Comparison of ENCODE assay signal across 8 mouse cellular contexts in the genomic region with DNA sequence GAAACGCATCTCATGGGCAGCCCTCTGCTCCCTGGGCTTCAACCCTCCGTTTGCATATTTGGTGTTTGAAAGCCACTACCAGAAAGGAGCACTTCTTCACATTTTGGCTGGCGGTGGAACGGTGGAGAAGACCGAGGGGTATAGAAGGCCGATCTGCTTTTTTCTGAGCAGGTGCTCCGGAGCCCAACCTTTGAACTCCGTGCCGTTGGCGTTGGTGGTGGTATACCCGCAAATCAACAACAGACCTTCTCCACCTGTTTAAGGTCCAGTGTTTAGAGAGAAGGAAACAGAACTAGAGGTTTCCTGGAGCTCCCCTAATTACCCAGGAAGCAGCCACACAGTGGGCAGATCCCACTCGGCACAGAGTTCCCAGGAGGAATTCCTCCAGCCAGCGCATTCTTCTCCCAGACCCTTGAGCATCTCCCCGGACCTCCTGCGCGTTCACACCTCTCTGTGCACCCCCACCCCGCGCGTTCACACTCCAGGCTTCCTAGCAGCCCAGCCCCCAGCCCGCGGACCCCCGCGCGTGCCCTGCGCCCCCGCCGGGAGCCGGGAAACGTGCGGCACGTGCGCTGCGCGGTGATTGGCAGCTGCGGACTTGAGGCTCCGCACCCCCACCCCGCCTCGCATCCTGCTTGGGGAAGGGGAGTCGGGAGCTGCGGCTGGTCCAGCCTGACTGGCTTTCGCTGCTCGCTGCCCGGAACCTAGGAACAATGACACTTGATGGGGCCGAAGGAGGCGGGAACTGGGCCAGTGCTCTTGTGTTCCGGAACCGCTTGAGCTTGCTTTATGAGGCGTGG. TPM values are rescaled to one million over a fixed set of nuclear protein-coding genes. Genes with fewer than 3 reads are reported as not detected.
DNase-seq lines count a peak whose midpoint lies in the region; ATAC-seq and TF ChIP-seq lines count a peak whose summit lies in the region.

No protein-coding gene starts in this region.

- peaks cover 45% of the 10 kb centered on the region for H3K4me1 ChIP-seq in E14TG2a.4 (replicated peaks; ENCODE audit: low read depth, low read length)
- H3K4me1 ChIP-seq in forebrain, embryonic 16.5 days (replicated peaks; ENCODE audit: control insufficient read depth, insufficient read depth, low read length), result peaks cover 17% of the 10 kb centered on the region
- H3K4me1 ChIP-seq in lung, adult 2 months (ENCODE audit: control insufficient read depth, insufficient read depth, low read length), result peaks cover 6% of the 10 kb centered on the region; the same call in 1 of the 2 replicates
- peaks cover 21% of the 10 kb centered on the region for H3K4me1 ChIP-seq in neural tube, embryonic 15.5 days

- peaks cover 38% of the 10 kb centered on the region for H3K27me3 ChIP-seq in E14TG2a.4 (ENCODE audit: insufficient read depth, low read length)
- no peaks in the 10 kb centered on the region for H3K27me3 ChIP-seq in forebrain, embryonic 16.5 days (replicated peaks; ENCODE audit: control insufficient read depth, insufficient read depth, low read length)
- no peaks in the 10 kb centered on the region; the same call in 1 of the 2 replicates for H3K27me3 ChIP-seq in neural tube, embryonic 15.5 days (replicated peaks)

- peak overlapping the region; percentile 56 for H3K9ac ChIP-seq in forebrain, embryonic 16.5 days (replicated peaks; ENCODE audit: low read depth, low read length)
- H3K9ac ChIP-seq in neural tube, embryonic 15.5 days (replicated peaks), result peak overlapping the region; percentile 48

- 0 out of 2 replicates have a peak, but pooled peaks have one; percentile 15 for TF ChIP-seq POLR2A in lung, adult 2 months (IDR thresholded peaks at IDR 0.05; ENCODE audit: borderline replicate concordance, extremely low read depth, low read depth, low read length)

- no peaks in the 10 kb centered on the region for H3K36me3 ChIP-seq in E14TG2a.4 (ENCODE audit: insufficient read depth, low read length)
- no peaks in the 10 kb centered on the region for H3K36me3 ChIP-seq in forebrain, embryonic 16.5 days (ENCODE audit: control insufficient read depth, insufficient read depth)
- no peaks in the 10 kb centered on the region for H3K36me3 ChIP-seq in neural tube, embryonic 15.5 days

- TF ChIP-seq CTCF in E14TG2a.4 (conservative IDR thresholded peaks at IDR 0.05; ENCODE audit: low read length), result no peak
- TF ChIP-seq CTCF in lung, adult 2 months (IDR thresholded peaks at IDR 0.05; ENCODE audit: insufficient read depth, low read length), result no peak

- peak overlapping the region; percentile 46 for H3K27ac ChIP-seq in forebrain, embryonic 16.5 days (ENCODE audit: low read length)
- H3K27ac ChIP-seq in neural tube, embryonic 15.5 days (replicated peaks), result peak overlapping the region; percentile 77

- no peaks in the 10 kb centered on the region for H3K9me3 ChIP-seq in E14TG2a.4 (ENCODE audit: low read length)
- no peaks in the 10 kb centered on the region for H3K9me3 ChIP-seq in forebrain, embryonic 16.5 days (ENCODE audit: control insufficient read depth, low read length)
- no peaks in the 10 kb centered on the region for H3K9me3 ChIP-seq in neural tube, embryonic 15.5 days (replicated peaks)

- ATAC-seq in forebrain, embryonic 16.5 days, result peak; percentile 89
- peak; percentile 93 for ATAC-seq in neural tube, embryonic 15.5 days (ENCODE audit: low FRiP score)

- intact Hi-C loops in heart, postnatal 36 days (cut with DNase I), result loop anchor here (2.0 kb wide), 2 partner anchors 50 to 88 kb away; partner anchors contain the start of gene Kdm7a

- WGBS in forebrain, embryonic 16.5 days, result 4% methylated on average over 48 of the region's 48 CpGs
- WGBS in lung, adult 2 months, result 10% methylated on average over 48 of the region's 48 CpGs
- WGBS in neural tube, embryonic 15.5 days, result 2% methylated on average over 48 of the region's 48 CpGs

- peak; percentile 37 for DNase-seq in cerebellum, adult 11-12 months
- peak; percentile 61 to 63 for DNase-seq in heart, postnatal 36 days
- peak; percentile 58 to 72 for DNase-seq in kidney, postnatal 36 days
- peak; percentile 54 for DNase-seq in lung, adult 2 months
- peak; percentile 79 for DNase-seq in thymus, postnatal 4 days

- H3K4me2 ChIP-seq in forebrain, embryonic 16.5 days (ENCODE audit: low read length), result peak overlapping the region; percentile 87
- H3K4me2 ChIP-seq in neural tube, embryonic 15.5 days, result peak overlapping the region; percentile 93

- H3K4me3 ChIP-seq in E14TG2a.4 (replicated peaks; ENCODE audit: low read length), result peak overlapping the region; percentile 74
- H3K4me3 ChIP-seq in forebrain, embryonic 16.5 days (replicated peaks; ENCODE audit: low read length), result peak overlapping the region; percentile 58
- H3K4me3 ChIP-seq in lung, adult 2 months (replicated peaks; ENCODE audit: extremely low read depth, low read depth, low read length), result peak overlapping the region; percentile 62
- H3K4me3 ChIP-seq in neural tube, embryonic 15.5 days (replicated peaks), result peak overlapping the region; percentile 49

RNA-seq across cellular contexts. Expression of gene Kdm7a, which starts 49.9 kb away (rescaled TPM):
- 7.3 and 8.8 TPM in 2 replicates for polyA plus RNA-seq in forebrain, embryonic 16.5 days (2015; fragmentation: Nextera tagmentation; extraction: Ambion mirVana)
- total RNA-seq in heart, postnatal 36 days (2021), result 10 to 100 TPM; 17.9 to 22.4 TPM
- 2.7 and 4.0 TPM in 2 replicates for polyA plus RNA-seq in lung, adult 2 months (2012; rRNA removed)
- polyA plus RNA-seq in neural tube, embryonic 15.5 days (2015; fragmentation: Nextera tagmentation; extraction: Ambion mirVana), result 3.9 and 4.1 TPM in 2 replicates

Comparison
In these comparisons a context has a peak if more than half of its experiments do, and no peak if none do; other contexts are left out.
1. Peak in every context shown above with its lines: DNase-seq, ATAC-seq, H3K4me3 ChIP-seq and H3K27ac ChIP-seq.